Mouse (Mus musculus) limb, embryonic 11.5 days (tissue): ENCODE data around the gene 2010109A12Rik. TPM values are rescaled to one million over a fixed set of nuclear protein-coding genes. Genes with fewer than 3 reads are reported as not detected.

Experiments
- ATAC-seq: fragments of 200-750 bp; cut with Nextera tagmentation; 2 replicates; pipeline ENCODE4 v1.8.0; 2017; ENCODE audit warnings: low read depth; ENCODE audit not compliant: insufficient number of reproducible peaks, low FRiP score, low TSS enrichment
- DNase-seq: peaks from one replicate; pipeline ENCODE4 v3.0.0-alpha.2; 2015; ENCODE audit warnings: low spot score
- H3K27ac ChIP-seq: fragments of 300-500 bp; sonication (generic); replicated peaks from 2 replicates; pipeline ENCODE4 v1.5.1; 2014; ENCODE audit warnings: low read depth, mild to moderate bottlenecking, low read length
- H3K27me3 ChIP-seq: fragments of 300-500 bp; sonication (generic); 2 replicates; pipeline ENCODE4 v1.6.1; 2014; ENCODE audit warnings: mild to moderate bottlenecking, low read length, mixed read lengths; ENCODE audit not compliant: control insufficient read depth, insufficient read depth
- H3K36me3 ChIP-seq: fragments of 300-500 bp; sonication (generic); 2 replicates; pipeline ENCODE4 v1.6.1; 2014; ENCODE audit warnings: mild to moderate bottlenecking, low read length, moderate library complexity, mixed read lengths; ENCODE audit not compliant: control insufficient read depth, insufficient read depth
- H3K4me1 ChIP-seq: fragments of 300-500 bp; sonication (generic); 2 replicates; pipeline ENCODE4 v1.6.1; 2014; ENCODE audit warnings: low read length, mixed read lengths; ENCODE audit not compliant: control insufficient read depth, insufficient read depth
- H3K4me2 ChIP-seq: fragments of 300-500 bp; sonication (generic); 2 replicates; pipeline ENCODE4 v1.6.1; 2014; ENCODE audit warnings: low read depth, mild to moderate bottlenecking, moderate library complexity; ENCODE audit not compliant: severe bottlenecking
- H3K4me3 ChIP-seq: fragments of 300-500 bp; sonication (generic); 2 replicates; pipeline ENCODE4 v1.5.1; 2014; ENCODE audit warnings: low read depth, low read length
- H3K9ac ChIP-seq: fragments of 300-500 bp; sonication (generic); 2 replicates; pipeline ENCODE4 v1.6.1; 2014; ENCODE audit warnings: mild to moderate bottlenecking, low read length
- H3K9me3 ChIP-seq: fragments of 300-500 bp; sonication (generic); 2 replicates; pipeline ENCODE4 v1.6.1; 2016; ENCODE audit warnings: low read length; ENCODE audit not compliant: control insufficient read depth
- WGBS: fragments of 180-500 bp; shearing (Covaris S2); extraction: QIAGEN DNeasy Blood & Tissue Kit; methylation state at CpG from one replicate; pipeline ENCODE4 v1.1.7; 2014; 5-methylcytosine and 5-hydroxymethylcytosine counted together
- polyA plus RNA-seq: library from polyadenylated mRNA; unstranded; fragments of >200 nt; fragmentation: Nextera tagmentation; extraction: Ambion mirVana; gene quantifications from 2 replicates; pipeline ENCODE4 v1.2.1, GENCODE M21; 2014

The 2010109A12Rik gene
- polyA plus RNA-seq, 1 experiment from 2014 or later, result 2.3 TPM

DNA sequence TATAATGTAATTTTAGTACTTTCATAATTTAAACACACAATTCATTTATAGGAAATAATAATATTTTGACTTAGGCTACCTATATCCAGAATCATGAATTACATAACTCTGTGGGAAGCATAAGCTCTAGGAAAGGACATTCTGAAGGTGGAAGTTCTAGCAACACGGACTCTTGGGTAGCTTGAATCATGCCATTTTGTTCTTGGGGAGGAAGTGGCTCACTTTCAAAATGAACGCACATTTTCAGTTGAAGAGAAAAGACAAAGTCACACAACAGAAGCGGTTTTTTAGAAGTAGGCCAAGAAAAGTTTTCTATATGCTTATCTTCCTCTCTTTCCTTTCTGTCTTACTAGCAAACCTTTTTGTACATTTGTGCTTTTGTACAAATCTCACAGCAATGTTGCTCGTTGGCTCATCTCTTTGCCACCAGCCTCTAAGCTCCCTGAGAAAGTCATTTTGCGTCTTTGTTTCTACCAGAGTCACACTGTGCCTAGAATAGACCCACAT, 49.5 kb downstream of the 2010109A12Rik start:
- Histone ChIP-seq H3K4me3 (no peak overlapping the region), H3K4me1 (no peaks in the 10 kb centered on the region), H3K9me3 (no peaks in the 10 kb centered on the region), H3K9ac (no peak overlapping the region), H3K36me3 (no peaks in the 10 kb centered on the region), H3K27ac (no peak overlapping the region), H3K27me3 (no peaks in the 10 kb centered on the region), H3K4me2 (no peak overlapping the region)
- 87% methylated on average over 5 of the region's 5 CpGs for WGBS
- DNase-seq (no peak), ATAC-seq (no peak)

DNA sequence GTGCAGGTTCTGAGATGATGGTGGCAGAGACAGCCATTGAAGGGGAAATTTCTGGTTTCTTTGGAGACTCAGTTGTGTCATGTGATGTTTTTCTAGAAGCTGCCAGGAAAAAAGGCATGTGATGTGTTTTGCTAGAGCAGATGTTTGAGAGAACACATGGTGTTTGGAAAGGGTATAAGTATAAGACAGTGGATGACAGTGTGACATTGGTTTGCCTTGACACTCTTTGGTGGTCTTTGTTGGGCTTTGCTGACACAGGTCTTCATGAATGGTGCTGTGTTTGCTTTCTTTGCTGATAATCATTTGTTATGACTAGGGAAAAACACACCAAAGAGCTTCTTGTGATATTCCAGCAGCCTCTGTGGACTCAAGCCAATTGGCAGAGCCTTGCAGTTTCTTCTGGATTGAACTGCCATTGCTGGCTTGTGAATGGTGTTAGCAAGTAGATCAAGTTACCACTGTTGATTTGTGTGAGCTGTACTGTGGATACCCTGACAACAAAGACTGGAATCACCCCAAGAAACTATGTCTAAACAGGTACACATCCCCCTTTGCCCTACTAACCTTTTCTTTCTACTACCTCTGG, 50.6 kb downstream of the 2010109A12Rik start:
- Histone ChIP-seq H3K36me3 (no peaks in the 10 kb centered on the region), H3K4me1 (no peaks in the 10 kb centered on the region), H3K4me2 (no peak overlapping the region), H3K27ac (no peak overlapping the region), H3K4me3 (no peak overlapping the region), H3K9me3 (no peaks in the 10 kb centered on the region), H3K27me3 (no peaks in the 10 kb centered on the region), H3K9ac (no peak overlapping the region)
- no peak for DNase-seq
- no peak for ATAC-seq

DNA sequence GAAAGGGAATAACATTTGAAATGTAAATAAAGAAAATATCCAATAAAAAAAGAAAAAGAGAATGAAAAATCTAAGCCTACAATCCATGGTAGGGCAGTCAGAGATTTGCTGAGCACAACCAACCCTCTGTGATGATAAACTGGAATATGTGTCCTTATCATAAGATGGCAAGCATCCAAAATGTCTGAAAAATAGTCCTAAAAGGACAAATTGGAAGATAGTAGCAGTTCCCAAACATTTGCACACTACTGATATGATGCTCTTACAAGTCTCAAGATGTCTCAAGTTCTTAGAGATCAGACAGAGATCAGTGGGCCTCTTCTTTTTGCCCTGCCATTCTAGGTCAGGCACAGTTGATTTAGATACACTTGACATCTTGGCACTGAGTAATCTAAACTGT, 53.0 kb downstream of the 2010109A12Rik start:
- no peak overlapping the region for H3K4me2 ChIP-seq
- no peak for DNase-seq
- no peaks in the 10 kb centered on the region for H3K36me3 ChIP-seq
- no peaks in the 10 kb centered on the region for H3K27me3 ChIP-seq
- no peaks in the 10 kb centered on the region for H3K9me3 ChIP-seq
- H3K4me1 ChIP-seq, result no peaks in the 10 kb centered on the region
- H3K4me3 ChIP-seq, result no peak overlapping the region
- no peak overlapping the region for H3K27ac ChIP-seq
- ATAC-seq, result no peak
- H3K9ac ChIP-seq, result no peak overlapping the region

DNA sequence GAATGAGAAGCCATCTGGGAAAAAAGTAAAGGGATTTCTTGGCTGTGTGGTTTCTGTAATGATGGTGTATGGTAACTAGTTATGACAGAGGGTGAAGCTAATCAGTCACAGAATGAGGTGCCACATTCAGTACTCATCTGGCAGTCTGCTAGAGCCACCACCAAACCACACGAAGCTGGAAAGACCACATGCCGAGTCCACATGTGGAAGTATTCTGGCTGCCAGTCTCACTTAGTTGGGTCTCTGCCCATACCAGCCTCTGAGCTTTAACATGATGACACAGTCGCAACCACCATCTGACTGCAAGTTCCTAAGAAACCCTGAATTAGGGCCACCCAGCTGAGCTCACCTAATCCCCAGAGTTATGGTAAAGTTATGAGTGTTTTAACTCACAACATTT, 54.7 kb downstream of the 2010109A12Rik start:
- Histone ChIP-seq H3K9me3 (no peaks in the 10 kb centered on the region), H3K4me2 (no peak overlapping the region), H3K4me1 (peaks cover 7% of the 10 kb centered on the region; the same call in 1 of the 2 replicates), H3K27ac (no peak overlapping the region), H3K27me3 (no peaks in the 10 kb centered on the region), H3K9ac (no peak overlapping the region), H3K36me3 (no peaks in the 10 kb centered on the region), H3K4me3 (no peak overlapping the region)
- WGBS, result 51% methylated on average over 3 of the region's 3 CpGs
- DNase-seq (no peak), ATAC-seq (no peak)

DNA sequence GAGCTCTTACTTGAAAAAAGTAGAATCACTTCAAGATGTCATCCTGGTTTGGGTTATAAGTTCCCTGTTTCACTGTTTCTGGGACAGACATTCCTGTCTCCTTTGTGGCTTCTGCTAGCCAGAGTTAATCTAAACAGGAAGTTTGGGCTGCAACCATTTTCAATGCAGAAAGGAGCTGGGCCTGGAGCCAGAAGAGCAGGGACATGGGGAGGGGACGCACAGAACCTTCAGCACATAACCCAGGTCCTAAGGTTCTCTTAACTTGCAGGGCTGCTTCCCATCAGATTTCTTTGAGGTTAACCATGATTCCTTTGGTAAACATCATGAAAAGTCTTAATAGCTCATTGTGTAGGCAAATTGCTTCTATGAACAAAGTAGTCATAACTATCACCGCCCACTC, 56.4 kb downstream of the 2010109A12Rik start:
- 94% methylated on average over 2 of the region's 2 CpGs for WGBS
- Histone ChIP-seq H3K36me3 (no peaks in the 10 kb centered on the region), H3K4me2 (no peak overlapping the region), H3K4me3 (no peak overlapping the region), H3K4me1 (peaks cover 7% of the 10 kb centered on the region; the same call in 1 of the 2 replicates), H3K27ac (no peak overlapping the region), H3K9ac (no peak overlapping the region), H3K27me3 (no peaks in the 10 kb centered on the region), H3K9me3 (no peaks in the 10 kb centered on the region)
- ATAC-seq, result no peak
- DNase-seq, result no peak

Other genes with a start within 250 kb of the 2010109A12Rik start
- 0.28 and 0.72 TPM in 2 replicates for gene Sowahb, start 161.5 kb upstream of the 2010109A12Rik start, polyA plus RNA-seq
- 276 and 282 TPM in 2 replicates for gene Sept11, start 113.1 kb upstream of the 2010109A12Rik start, polyA plus RNA-seq
- 147 and 161 TPM in 2 replicates for gene Ccni, start within 50 bp of the 2010109A12Rik start, polyA plus RNA-seq
- 79.1 and 86.8 TPM in 2 replicates for gene Ccng2, start 60.7 kb downstream of the 2010109A12Rik start, polyA plus RNA-seq